Mouse (Mus musculus) kidney, postnatal 4 days (tissue): Measurements from ENCODE around the gene Pde4d.

Experiments used
- DNase-seq, 2 experiments: peaks; one replicate each; pipeline ENCODE4 v3.0.0; 2021; ENCODE audit warnings: mixed read lengths in 2 of 2

The Pde4d gene

GRCm38 (mm10) chr13:109066581-109067159, 616.9 kb downstream of the Pde4d start:
- peak; percentile 29 to 35 for DNase-seq

GRCm38 (mm10) chr13:109068258-109069219, 618.8 kb downstream of the Pde4d start:
- peak in 1 of 2 experiments; percentile 18 for DNase-seq

- no peak for DNase-seq
Observed at GRCm38 (mm10) chr13:109073371-109073770, 623.6 kb downstream of the Pde4d start.

- no peak for DNase-seq
Observed at GRCm38 (mm10) chr13:109074078-109074477, 624.3 kb downstream of the Pde4d start.

- DNase-seq = no peak
Observed at GRCm38 (mm10) chr13:109092654-109093053, 642.9 kb downstream of the Pde4d start.

- DNase-seq = no peak
Observed at GRCm38 (mm10) chr13:109096654-109097053, 646.9 kb downstream of the Pde4d start.

- peak; percentile 84 to 88 for DNase-seq
Observed at GRCm38 (mm10) chr13:109116004-109116341, 666.2 kb downstream of the Pde4d start.

GRCm38 (mm10) chr13:109116342-109117201, 666.8 kb downstream of the Pde4d start:
- peak; percentile 71 to 79 for DNase-seq

GRCm38 (mm10) chr13:109117210-109117791, 667.6 kb downstream of the Pde4d start:
- peak; percentile 21 to 29 for DNase-seq

- DNase-seq = no peak
Observed at GRCm38 (mm10) chr13:109118296-109118800, 668.6 kb downstream of the Pde4d start.

GRCm38 (mm10) chr13:109121867-109122266, 672.1 kb downstream of the Pde4d start:
- no peak for DNase-seq

GRCm38 (mm10) chr13:109136405-109136804, 686.7 kb downstream of the Pde4d start:
- no peak for DNase-seq

GRCm38 (mm10) chr13:109158703-109159102, 709.0 kb downstream of the Pde4d start:
- no peak for DNase-seq

GRCm38 (mm10) chr13:109168556-109169334, 719.0 kb downstream of the Pde4d start:
- no peak for DNase-seq

- no peak for DNase-seq
Observed at GRCm38 (mm10) chr13:109169335-109169606, 719.5 kb downstream of the Pde4d start.

GRCm38 (mm10) chr13:109171688-109172087, 721.9 kb downstream of the Pde4d start:
- no peak for DNase-seq

- no peak for DNase-seq
Observed at GRCm38 (mm10) chr13:109175281-109175680, 725.5 kb downstream of the Pde4d start.

GRCm38 (mm10) chr13:109175852-109176621, 726.3 kb downstream of the Pde4d start:
- no peak for DNase-seq

- peak; percentile 7 to 24 for DNase-seq
Observed at GRCm38 (mm10) chr13:109181363-109181762, 731.6 kb downstream of the Pde4d start.

- DNase-seq = no peak
Observed at GRCm38 (mm10) chr13:109190652-109191051, 740.9 kb downstream of the Pde4d start.

GRCm38 (mm10) chr13:109191176-109191575, 741.4 kb downstream of the Pde4d start:
- DNase-seq = no peak
